Mouse (Mus musculus): ENCODE data around the gene Hivep2.

DNA sequence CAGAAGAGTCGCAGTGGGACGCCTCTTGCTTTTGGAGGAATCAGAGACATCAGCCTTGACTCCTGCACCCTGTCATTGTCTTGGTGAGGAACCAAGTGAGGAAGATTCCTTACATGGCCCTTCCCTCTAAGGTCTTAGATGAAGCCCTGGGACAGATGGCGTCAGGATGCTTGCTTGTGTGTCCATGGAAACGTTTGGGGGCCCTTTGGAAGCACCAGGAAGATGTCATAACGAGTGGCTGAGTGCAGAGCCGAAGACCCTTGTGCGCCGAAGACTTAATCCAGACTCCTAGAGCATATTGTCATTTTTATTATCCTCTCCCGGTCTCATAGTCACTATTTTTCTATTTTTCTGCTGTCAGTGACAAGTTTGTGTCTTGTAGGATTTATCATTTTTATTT is 111.0 kb downstream of the Hivep2 start:
- TF ChIP-seq CTCF (IDR thresholded peaks at IDR 0.05; ENCODE audit: borderline replicate concordance, control insufficient read depth, extremely low read depth, insufficient read depth, low read length, poor library complexity) (no peak), POLR2A (IDR thresholded peaks at IDR 0.05; ENCODE audit: control insufficient read depth, extremely low read depth, insufficient read depth, low read length, poor library complexity) (no peak)
